Mouse (Mus musculus) heart, postnatal 0 days (tissue): ENCODE measurements around the gene Wnk2.

Source experiments
- CTCF ChIP-seq: IDR thresholded peaks from 2 replicates; pipeline ENCODE4 v1.5.1; 2016; ENCODE audit warnings: antibody characterized with exemption, control low read depth, low read depth
- EP300 ChIP-seq: IDR thresholded peaks from 2 replicates; pipeline ENCODE4 v1.6.1; 2016; ENCODE audit warnings: antibody characterized with exemption, low read depth

DNA sequence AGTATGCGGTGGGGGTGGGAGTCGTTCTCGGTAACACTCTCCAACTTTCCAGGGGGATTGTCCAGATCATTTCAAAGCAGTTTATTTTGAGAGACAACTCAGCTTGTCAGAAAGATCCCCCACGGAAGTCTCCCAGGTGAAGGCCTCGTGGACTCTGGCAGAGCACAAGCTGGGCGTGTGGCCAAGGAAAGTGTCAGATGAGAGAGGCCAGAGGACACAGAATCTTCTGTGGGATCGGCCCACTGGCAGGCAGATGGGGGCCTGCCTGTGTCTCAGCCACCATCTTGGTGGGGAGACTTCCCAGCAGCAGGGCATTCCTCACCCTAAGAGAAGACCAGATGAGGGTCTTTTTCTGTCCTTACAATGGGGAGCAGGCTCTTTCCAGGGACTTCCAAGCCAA, 60.4 kb downstream of the Wnk2 start:
- TF ChIP-seq CTCF (no peak), EP300 (no peak)
